Mouse (Mus musculus): Measurements from ENCODE around the gene Olfr1297. TPM values are rescaled to one million over a fixed set of nuclear protein-coding genes. Genes with fewer than 3 reads are reported as not detected.

Gene Olfr1297
- not detected for total RNA-seq (2023)

GRCm38 (mm10) chr2:111626397-111626796, at the start of gene Olfr1297:
Olfr1297 (minus strand) TSS chr2:111626497.

GRCm38 (mm10) chr2:111661119-111661518, 34.8 kb upstream of the Olfr1297 start, which contains the start of gene Olfr1299:
Olfr1299 (plus strand) TSS chr2:111661419.

GRCm38 (mm10) chr2:111649101-111649500, 22.8 kb upstream of the Olfr1297 start, which contains the start of gene Olfr1298:
Olfr1298 (minus strand) TSS chr2:111649201.

DNA sequence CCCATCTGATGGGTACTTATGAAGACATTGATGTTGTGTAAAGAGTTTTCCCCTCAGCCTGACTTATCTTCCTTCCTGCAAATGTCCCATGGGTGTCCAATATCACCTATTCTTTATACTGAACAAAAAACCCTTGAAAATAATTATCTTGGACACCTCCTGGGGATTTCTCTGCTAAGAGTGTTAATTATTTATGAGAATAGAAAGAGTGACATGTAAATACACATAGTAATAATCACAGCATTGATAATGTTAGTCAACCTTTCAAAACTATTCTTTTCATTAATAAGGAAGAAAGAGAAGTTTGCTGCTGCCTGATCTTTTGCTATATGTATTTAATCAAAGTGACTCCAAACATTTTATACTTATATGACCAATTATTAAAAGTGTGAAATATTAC, 56.7 kb downstream of the Olfr1297 start, which contains the start of gene Olfr1295:
Gene Olfr1295 (minus strand): TSS at position 101 of the 400 bp plus-strand sequence.

Other genes starting within 250 kb of the Olfr1297 start
- gene Olfr1286, start 203.4 kb downstream of the Olfr1297 start, total RNA-seq (2023), result not detected
- not detected for gene Olfr1287, start 177.4 kb downstream of the Olfr1297 start, total RNA-seq (2023)
- gene Olfr1288, start 152.4 kb downstream of the Olfr1297 start, total RNA-seq (2023), result not detected
- gene Olfr1289, start 145.7 kb downstream of the Olfr1297 start, total RNA-seq (2023), result not detected
- gene Olfr1290, start 132.7 kb downstream of the Olfr1297 start, total RNA-seq (2023), result not detected
- gene Olfr1291-ps1, start 129.3 kb downstream of the Olfr1297 start, total RNA-seq (2023), result not detected
- gene Olfr1293-ps, start 101.3 kb downstream of the Olfr1297 start, total RNA-seq (2023), result not detected
- not detected for gene Olfr1294, start 86.2 kb downstream of the Olfr1297 start, total RNA-seq (2023)
- not detected for gene Olfr1295, start 56.8 kb downstream of the Olfr1297 start, total RNA-seq (2023)
- not detected for gene Olfr1298, start 22.7 kb upstream of the Olfr1297 start, total RNA-seq (2023)
- gene Olfr1299, start 34.9 kb upstream of the Olfr1297 start, total RNA-seq (2023), result not detected
- not detected for gene Olfr1301, start 124.5 kb upstream of the Olfr1297 start, total RNA-seq (2023)
- gene Olfr1302, start 150.9 kb upstream of the Olfr1297 start, total RNA-seq (2023), result not detected
- not detected for gene Olfr1303, start 193.8 kb upstream of the Olfr1297 start, total RNA-seq (2023)